Mouse (Mus musculus) embryonic facial prominence, embryonic 12.5 days (tissue): ENCODE data around the gene Scn7a. TPM values are rescaled to one million over a fixed set of nuclear protein-coding genes. Genes with fewer than 3 reads are reported as not detected.

Source experiments
- ATAC-seq: fragments of 200-750 bp; cut with Nextera tagmentation; 2 replicates; pipeline ENCODE4 v1.8.0; 2017; ENCODE audit not compliant: insufficient number of reproducible peaks, insufficient read depth, low FRiP score, low TSS enrichment
- H3K27ac ChIP-seq: fragments of 300-500 bp; sonication (generic); 2 replicates; pipeline ENCODE4 v1.5.1; 2016; ENCODE audit warnings: mild to moderate bottlenecking
- H3K27me3 ChIP-seq: fragments of 300-500 bp; sonication (generic); 2 replicates; pipeline ENCODE4 v1.6.1; 2016; ENCODE audit warnings: mild to moderate bottlenecking, moderate library complexity
- H3K36me3 ChIP-seq: fragments of 300-500 bp; sonication (generic); 2 replicates; pipeline ENCODE4 v1.6.1; 2016; ENCODE audit warnings: mild to moderate bottlenecking
- H3K4me1 ChIP-seq: fragments of 300-500 bp; sonication (generic); 2 replicates; pipeline ENCODE4 v1.6.1; 2016
- H3K4me2 ChIP-seq: fragments of 300-500 bp; sonication (generic); replicated peaks from 2 replicates; pipeline ENCODE4 v1.6.1; 2016; ENCODE audit warnings: mild to moderate bottlenecking, moderate library complexity
- H3K4me3 ChIP-seq: fragments of 300-500 bp; sonication (generic); 2 replicates; pipeline ENCODE4 v1.5.1; 2016; ENCODE audit warnings: mild to moderate bottlenecking
- H3K9ac ChIP-seq: fragments of 300-500 bp; sonication (generic); 2 replicates; pipeline ENCODE4 v1.6.1; 2016; ENCODE audit warnings: mild to moderate bottlenecking, moderate library complexity
- H3K9me3 ChIP-seq: fragments of 300-500 bp; sonication (generic); 2 replicates; pipeline ENCODE4 v1.6.1; 2016; ENCODE audit warnings: mild to moderate bottlenecking, moderate library complexity
- WGBS: fragments of 180-500 bp; shearing (Covaris S2); methylation state at CpG from one replicate; pipeline ENCODE4 v1.1.7; 2016; 5-methylcytosine and 5-hydroxymethylcytosine counted together
- polyA plus RNA-seq: library from polyadenylated mRNA; unstranded; fragments of >200 nt; fragmentation: Nextera tagmentation; extraction: Ambion mirVana; gene quantifications from 2 replicates; pipeline ENCODE4 v1.2.1, GENCODE M21; 2016

The Scn7a gene
- polyA plus RNA-seq, 1 experiment from 2014 or later, result 0.84 TPM

DNA sequence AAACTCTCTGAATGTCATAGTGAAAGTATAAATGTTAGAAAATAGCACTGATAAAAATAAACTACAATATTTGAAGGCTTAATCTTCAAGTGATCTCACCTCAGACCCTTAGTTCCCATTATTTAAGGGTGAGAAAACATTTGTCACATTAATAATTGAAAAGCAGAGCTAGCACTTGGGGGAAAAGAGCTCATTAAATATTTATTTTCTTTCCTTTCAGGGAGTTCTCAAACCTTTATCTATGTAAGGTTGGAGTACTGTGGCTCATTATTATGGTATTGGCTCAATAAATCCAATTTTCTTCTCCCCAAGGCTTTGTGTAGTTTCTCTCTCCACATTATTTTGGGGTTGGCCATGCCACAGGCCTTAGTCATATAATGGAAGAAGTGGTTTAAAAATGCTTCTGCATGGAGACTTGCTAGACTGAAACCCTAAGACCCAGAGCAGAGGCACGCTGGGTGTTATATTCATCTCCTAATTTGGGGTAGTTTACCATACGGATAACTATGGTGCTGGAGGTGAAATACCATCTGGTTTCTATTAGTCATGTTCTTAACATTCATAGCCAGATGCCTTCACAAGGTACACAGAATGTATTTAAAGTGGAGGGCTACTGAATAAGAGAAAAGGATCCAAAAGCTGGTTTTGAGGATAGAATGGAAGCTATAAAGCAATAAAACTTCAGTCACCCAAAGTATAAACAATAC lies 57.7 kb downstream of the Scn7a start:
- H3K4me3 ChIP-seq, result no peak overlapping the region
- H3K4me1 ChIP-seq, result no peaks in the 10 kb centered on the region
- no peaks in the 10 kb centered on the region for H3K9me3 ChIP-seq
- H3K36me3 ChIP-seq, result no peaks in the 10 kb centered on the region
- no peak overlapping the region for H3K27ac ChIP-seq
- WGBS, result 21% methylated on average over 2 of the region's 2 CpGs
- ATAC-seq, result no peak
- no peak overlapping the region for H3K9ac ChIP-seq
- H3K4me2 ChIP-seq, result no peak overlapping the region
- H3K27me3 ChIP-seq, result no peaks in the 10 kb centered on the region

DNA sequence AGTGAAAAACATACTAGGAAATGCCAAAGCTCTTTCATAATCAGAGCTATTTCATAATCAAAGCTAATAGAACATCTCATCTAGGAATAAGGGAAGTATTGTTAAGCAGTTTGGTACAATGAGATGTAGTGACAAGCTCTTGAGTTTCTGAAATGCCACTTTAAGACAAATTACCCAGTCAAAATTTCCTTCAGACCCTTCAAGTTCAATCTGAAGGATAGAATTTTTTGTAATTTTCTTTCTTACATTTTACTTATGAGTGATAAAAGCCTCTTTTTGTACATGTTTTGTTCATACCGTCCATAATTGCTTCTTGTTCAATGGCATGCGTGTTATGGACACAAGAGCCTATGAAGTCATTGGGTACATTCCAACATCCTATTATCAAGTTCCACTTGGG lies 72.6 kb downstream of the Scn7a start:
- no peak overlapping the region for H3K27ac ChIP-seq
- H3K36me3 ChIP-seq, result no peaks in the 10 kb centered on the region
- no peak overlapping the region for H3K4me2 ChIP-seq
- no peaks in the 10 kb centered on the region for H3K4me1 ChIP-seq
- H3K9ac ChIP-seq, result no peak overlapping the region
- WGBS, result 63% methylated on average over 2 of the region's 2 CpGs
- H3K27me3 ChIP-seq, result no peaks in the 10 kb centered on the region
- no peaks in the 10 kb centered on the region for H3K9me3 ChIP-seq
- H3K4me3 ChIP-seq, result no peak overlapping the region
- no peak for ATAC-seq

DNA sequence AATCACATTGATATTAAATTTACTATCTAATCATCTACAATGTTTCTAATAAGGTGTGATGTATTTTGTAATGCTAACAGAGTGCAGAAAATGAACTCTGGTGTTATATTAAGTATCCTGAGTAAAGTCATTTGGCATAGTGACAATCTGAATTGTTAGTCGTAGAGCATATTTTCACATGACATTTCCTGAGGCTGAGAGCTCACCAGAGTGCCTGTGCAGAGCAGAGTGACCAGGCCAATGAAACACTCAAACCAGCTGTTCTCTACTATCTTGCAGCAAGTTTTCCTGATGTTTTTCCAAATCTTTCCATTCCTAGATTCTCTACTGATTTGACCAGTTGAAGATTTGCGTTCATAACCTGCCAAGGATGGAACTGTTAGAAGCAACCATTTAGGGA lies 92.4 kb downstream of the Scn7a start:
- Histone ChIP-seq H3K4me3 (no peak overlapping the region), H3K4me2 (no peak overlapping the region), H3K9ac (no peak overlapping the region), H3K36me3 (no peaks in the 10 kb centered on the region), H3K9me3 (no peaks in the 10 kb centered on the region), H3K4me1 (no peaks in the 10 kb centered on the region), H3K27me3 (no peaks in the 10 kb centered on the region), H3K27ac (no peak overlapping the region)
- no peak for ATAC-seq
- WGBS, result 88% methylated on average over 2 of the region's 2 CpGs

DNA sequence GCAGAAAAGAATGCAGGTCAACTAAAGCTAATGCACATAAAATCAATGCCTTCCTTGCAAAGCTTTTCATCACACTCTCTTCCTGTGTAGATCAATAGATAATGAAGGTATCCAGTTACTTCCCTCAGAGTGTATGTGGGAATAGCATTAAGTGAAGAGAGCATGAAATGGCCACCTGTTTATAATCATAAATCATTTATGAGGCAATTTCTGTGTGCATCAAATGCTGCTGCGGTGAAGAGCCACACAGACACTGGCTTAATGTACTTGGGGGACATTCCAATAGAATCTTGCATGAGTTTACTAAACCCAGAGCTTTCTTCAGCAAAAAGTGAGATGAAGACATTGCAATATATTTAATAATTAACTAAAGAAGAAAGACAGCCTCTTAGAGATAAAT lies 122.7 kb downstream of the Scn7a start:
- Histone ChIP-seq H3K27me3 (no peaks in the 10 kb centered on the region), H3K27ac (no peak overlapping the region), H3K4me1 (no peaks in the 10 kb centered on the region), H3K4me3 (no peak overlapping the region), H3K9ac (no peak overlapping the region), H3K36me3 (no peaks in the 10 kb centered on the region), H3K9me3 (no peaks in the 10 kb centered on the region), H3K4me2 (no peak overlapping the region)
- 47% methylated on average over 1 of the region's 1 CpGs for WGBS
- ATAC-seq, result no peak

DNA sequence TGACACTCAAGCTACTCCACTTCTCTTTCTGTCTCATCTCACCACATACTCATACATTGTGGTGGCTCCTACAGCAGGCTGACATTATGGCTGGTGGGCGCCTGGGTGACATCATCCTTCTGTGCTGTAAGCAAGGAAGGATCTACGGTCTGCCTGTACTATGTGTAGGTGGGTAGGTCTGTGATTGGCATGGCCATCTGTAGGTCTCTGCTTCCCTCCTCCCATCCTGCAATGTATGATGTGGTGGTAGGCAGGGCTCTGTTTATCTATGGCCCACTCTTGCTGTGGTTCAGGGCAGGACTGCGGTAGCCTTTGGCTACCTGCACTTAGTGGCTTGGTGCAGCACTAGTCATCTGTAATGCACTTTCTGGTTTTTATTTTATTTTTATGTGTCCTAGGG lies 128.3 kb downstream of the Scn7a start:
- 90% methylated on average over 3 of the region's 3 CpGs for WGBS

DNA sequence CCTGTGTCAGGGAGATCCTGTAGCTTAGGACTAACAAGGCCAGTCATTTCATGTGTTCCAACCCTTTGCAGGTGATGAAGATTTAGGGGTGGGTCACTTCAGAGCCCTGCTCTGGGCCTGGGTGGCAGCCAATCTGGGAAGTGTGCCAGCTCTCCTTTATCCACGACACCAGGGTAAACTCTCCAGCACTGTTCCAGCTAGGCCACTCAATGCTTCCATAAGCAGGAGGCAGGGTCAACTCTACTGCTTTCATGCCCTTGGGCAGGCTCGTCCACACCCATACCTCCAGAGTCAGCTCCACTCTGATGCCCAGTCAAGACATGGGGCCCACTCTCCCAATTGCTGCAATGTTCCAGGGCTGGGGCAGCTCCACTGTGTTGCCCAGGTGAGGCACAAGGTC lies 129.3 kb downstream of the Scn7a start:
- H3K27me3 ChIP-seq, result no peaks in the 10 kb centered on the region
- no peak overlapping the region for H3K9ac ChIP-seq
- no peak for ATAC-seq
- WGBS, result 83% methylated on average over 2 of the region's 2 CpGs
- no peak overlapping the region for H3K4me3 ChIP-seq
- H3K9me3 ChIP-seq, result no peaks in the 10 kb centered on the region
- no peaks in the 10 kb centered on the region for H3K36me3 ChIP-seq
- no peaks in the 10 kb centered on the region for H3K4me1 ChIP-seq
- no peak overlapping the region for H3K27ac ChIP-seq
- no peak overlapping the region for H3K4me2 ChIP-seq

More for the DNA sequence above, 128.3 kb downstream of the Scn7a start:
- no peak for ATAC-seq
- Histone ChIP-seq H3K27me3 (no peaks in the 10 kb centered on the region), H3K4me3 (no peak overlapping the region), H3K27ac (no peak overlapping the region), H3K9me3 (no peaks in the 10 kb centered on the region), H3K9ac (no peak overlapping the region), H3K4me1 (no peaks in the 10 kb centered on the region), H3K36me3 (no peaks in the 10 kb centered on the region), H3K4me2 (no peak overlapping the region)

DNA sequence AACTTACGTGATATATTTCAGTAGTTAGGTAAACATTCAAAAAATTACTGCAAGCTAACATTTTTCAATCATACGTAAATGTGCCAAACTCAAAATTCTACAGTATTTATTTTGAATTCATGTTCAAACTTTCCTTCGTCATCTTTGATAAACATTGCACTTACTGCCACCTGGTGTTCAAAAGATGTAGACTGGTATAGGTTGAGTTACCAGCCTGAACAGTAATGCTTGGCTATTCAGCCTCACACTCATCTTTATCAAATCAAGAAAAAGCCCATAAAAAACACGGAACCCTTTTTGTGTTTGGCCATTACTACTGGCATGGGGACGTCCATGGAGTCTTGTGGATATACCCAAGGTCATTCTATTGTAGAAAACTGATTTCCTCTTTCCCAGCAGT lies 140.3 kb downstream of the Scn7a start:
- WGBS, result 27% methylated on average over 5 of the region's 5 CpGs
- Histone ChIP-seq H3K27me3 (no peaks in the 10 kb centered on the region), H3K27ac (no peak overlapping the region), H3K4me3 (no peak overlapping the region), H3K36me3 (no peaks in the 10 kb centered on the region), H3K4me2 (no peak overlapping the region), H3K9me3 (no peaks in the 10 kb centered on the region), H3K9ac (no peak overlapping the region), H3K4me1 (no peaks in the 10 kb centered on the region)
- ATAC-seq, result no peak

DNA sequence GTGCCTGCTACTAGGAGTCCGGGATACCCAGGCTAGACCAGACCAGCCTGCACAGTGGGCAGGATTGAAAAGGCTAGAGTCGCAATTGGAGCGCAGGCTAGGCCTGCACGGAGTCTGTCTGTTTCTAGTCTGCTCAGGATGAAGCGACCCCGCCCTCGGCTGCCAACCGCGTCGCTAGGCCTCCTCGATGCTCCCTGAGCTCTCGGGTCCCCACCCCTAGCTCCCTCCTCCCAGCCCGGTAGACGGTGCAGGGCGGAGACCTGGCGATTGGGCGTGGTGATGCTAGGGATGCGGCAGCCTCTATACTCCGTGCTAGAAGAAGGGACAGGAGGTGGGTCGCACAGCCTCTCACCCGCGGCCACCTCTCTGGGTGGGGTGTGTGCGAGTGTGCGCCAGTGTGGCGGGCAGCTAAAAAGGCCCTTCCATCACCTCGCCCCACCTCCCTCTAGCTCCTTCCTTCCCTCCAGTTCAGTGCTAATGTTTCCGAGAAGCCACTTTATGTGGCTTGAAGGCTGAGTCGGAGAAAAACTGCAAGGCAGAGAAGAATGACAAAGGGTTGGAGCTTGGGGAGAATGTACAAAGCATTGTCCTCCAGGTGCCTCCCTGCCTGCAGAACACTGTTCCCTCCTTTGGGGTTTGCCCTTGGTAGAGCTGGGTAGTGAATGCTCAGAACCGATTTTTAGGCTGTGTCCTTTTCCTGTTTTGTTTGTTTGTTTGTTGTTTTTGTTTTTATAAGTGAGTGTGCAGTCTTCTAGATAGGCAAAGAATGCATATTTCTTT lies 149.9 kb downstream of the Scn7a start, which contains the start of gene Scn9a:
Gene Scn9a (minus strand): TSS at position 383 of the 780 bp plus-strand sequence.
- H3K9me3 ChIP-seq, result no peaks in the 10 kb centered on the region
- no peak within 1 kb of the TSS for H3K9ac ChIP-seq
- H3K4me2 ChIP-seq, result peak within 1 kb of the TSS; percentile 58
- H3K27me3 ChIP-seq, result peaks cover 19% of the 10 kb centered on the region; the same call in 1 of the 2 replicates
- peak; percentile 89 for ATAC-seq
- no peak within 1 kb of the TSS for H3K27ac ChIP-seq
- peak within 1 kb of the TSS; percentile 38 for H3K4me3 ChIP-seq
- H3K36me3 ChIP-seq, result no peaks in the 10 kb centered on the region
- WGBS, result 3% methylated on average over 29 of the region's 29 CpGs
- H3K4me1 ChIP-seq, result no peaks in the 10 kb centered on the region

DNA sequence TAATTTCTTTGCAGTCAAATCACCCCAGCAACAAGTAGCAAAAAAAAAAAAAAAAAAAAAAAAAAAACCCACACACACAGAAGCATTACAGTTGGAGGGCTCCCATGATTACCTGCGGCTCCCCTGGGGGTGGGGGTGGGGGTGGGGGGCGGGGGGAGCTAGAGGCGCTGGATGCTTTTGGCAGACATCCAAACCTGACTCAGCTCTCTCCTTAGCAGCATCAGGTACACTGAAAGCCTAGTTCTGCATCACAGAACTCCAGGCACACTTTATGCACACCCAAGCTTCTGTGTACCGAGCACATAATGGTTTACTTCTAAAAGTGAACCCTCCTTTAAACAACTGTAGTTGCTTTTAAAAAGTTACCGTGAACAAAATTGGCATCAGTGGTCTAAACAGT lies 152.0 kb downstream of the Scn7a start:
- no peak overlapping the region for H3K4me3 ChIP-seq
- no peak for ATAC-seq
- WGBS, result 16% methylated on average over 5 of the region's 5 CpGs
- H3K4me2 ChIP-seq, result no peak overlapping the region
- no peaks in the 10 kb centered on the region for H3K36me3 ChIP-seq
- peaks cover 19% of the 10 kb centered on the region; the same call in 1 of the 2 replicates for H3K27me3 ChIP-seq
- no peak overlapping the region for H3K27ac ChIP-seq
- no peaks in the 10 kb centered on the region for H3K4me1 ChIP-seq
- no peak overlapping the region for H3K9ac ChIP-seq
- no peaks in the 10 kb centered on the region for H3K9me3 ChIP-seq

Other genes with a start within 250 kb of the Scn7a start
- gene Scn9a, start 150.0 kb downstream of the Scn7a start, polyA plus RNA-seq, result 6.2 and 7.5 TPM in 2 replicates